Mouse (Mus musculus): ENCODE results near the gene Sbk1. TPM values are rescaled to one million over a fixed set of nuclear protein-coding genes. Genes with fewer than 3 reads are reported as not detected.
"Not testable (repeated sequence)": the region's sequence is repeated elsewhere in the genome, so short reads cannot be mapped to it uniquely, and the experiment has no call there.

Gene Sbk1
- polyA plus RNA-seq, 1 experiment from 2014 or later = 1.5 TPM

GRCm38 (mm10) chr7:126301831-126302230, 29.4 kb downstream of the Sbk1 start:
- H3K4me1 ChIP-seq (ENCODE audit: control insufficient read depth, low read depth, low read length); H3K9me3 ChIP-seq (replicated peaks; ENCODE audit: control insufficient read depth, low read length); H3K36me3 ChIP-seq (ENCODE audit: control insufficient read depth, insufficient read depth); H3K27ac ChIP-seq (ENCODE audit: low read length); ATAC-seq (ENCODE audit: low read depth); H3K9ac ChIP-seq (ENCODE audit: low read depth, low read length); H3K27me3 ChIP-seq (ENCODE audit: control insufficient read depth, insufficient read depth, low read depth, low read length); H3K4me2 ChIP-seq (ENCODE audit: low read depth, low read length); H3K4me3 ChIP-seq (ENCODE audit: low read depth, low read length): not testable (repeated sequence)
- WGBS (ENCODE audit: insufficient replicate concordance) = 66% methylated on average over 5 of the region's 5 CpGs

DNA sequence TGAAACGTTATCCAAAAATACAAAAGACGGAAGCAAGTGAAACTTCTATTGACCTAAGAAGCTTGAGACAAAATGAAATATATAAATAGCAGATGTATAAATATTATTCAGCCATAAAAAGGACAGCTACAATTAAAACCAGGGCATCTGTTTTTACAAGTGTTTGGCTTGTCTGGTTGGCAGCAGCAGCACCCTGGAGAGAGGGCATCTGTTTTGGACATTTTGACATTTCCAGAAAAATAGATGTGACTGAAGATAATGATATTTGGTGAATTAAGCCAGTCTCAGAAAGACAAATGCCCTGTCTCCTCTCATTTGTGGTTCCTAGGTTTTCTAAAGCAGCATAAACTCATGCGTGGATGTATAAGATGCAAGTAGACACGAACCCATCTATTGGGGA, 39.4 kb downstream of the Sbk1 start:
- H3K4me1 ChIP-seq (ENCODE audit: control insufficient read depth, low read depth, low read length) = no peaks in the 10 kb centered on the region
- H3K4me3 ChIP-seq (ENCODE audit: low read depth, low read length) = no peak overlapping the region
- H3K27me3 ChIP-seq (ENCODE audit: control insufficient read depth, insufficient read depth, low read depth, low read length) = no peaks in the 10 kb centered on the region
- 69% methylated on average over 4 of the region's 4 CpGs for WGBS (ENCODE audit: insufficient replicate concordance)
- H3K36me3 ChIP-seq (ENCODE audit: control insufficient read depth, insufficient read depth) = no peaks in the 10 kb centered on the region
- H3K9ac ChIP-seq (ENCODE audit: low read depth, low read length) = no peak overlapping the region
- no peaks in the 10 kb centered on the region for H3K9me3 ChIP-seq (replicated peaks; ENCODE audit: control insufficient read depth, low read length)
- H3K4me2 ChIP-seq (ENCODE audit: low read depth, low read length) = no peak overlapping the region
- no peak for ATAC-seq (ENCODE audit: low read depth)
- H3K27ac ChIP-seq (ENCODE audit: low read length) = no peak overlapping the region

DNA sequence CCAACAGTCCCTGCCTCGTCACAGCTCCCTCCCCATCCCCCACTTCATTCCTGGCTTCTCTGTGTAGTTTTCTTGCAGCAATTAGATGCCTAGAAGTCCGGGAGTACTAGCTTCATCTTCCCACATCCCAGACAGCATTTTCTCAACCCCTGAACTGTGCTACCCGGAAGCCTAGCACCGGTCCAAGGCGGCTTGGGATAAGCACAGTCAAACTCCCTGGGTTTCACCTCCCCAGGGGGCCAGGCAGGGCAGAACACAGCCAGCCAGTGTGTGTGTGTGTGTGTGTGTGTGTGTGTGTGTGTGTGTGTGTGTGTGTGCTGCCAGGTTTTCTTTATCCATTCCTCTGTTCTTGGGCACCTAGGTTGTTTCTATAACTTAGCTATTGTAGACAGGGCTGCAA, 40.9 kb downstream of the Sbk1 start:
- 51% methylated on average over 5 of the region's 5 CpGs for WGBS (ENCODE audit: insufficient replicate concordance)
- Histone ChIP-seq H3K4me2 (ENCODE audit: low read depth, low read length) (no peak overlapping the region), H3K27ac (ENCODE audit: low read length) (no peak overlapping the region), H3K27me3 (ENCODE audit: control insufficient read depth, insufficient read depth, low read depth, low read length) (no peaks in the 10 kb centered on the region), H3K4me3 (ENCODE audit: low read depth, low read length) (no peak overlapping the region), H3K9me3 (replicated peaks; ENCODE audit: control insufficient read depth, low read length) (no peaks in the 10 kb centered on the region), H3K36me3 (ENCODE audit: control insufficient read depth, insufficient read depth) (no peaks in the 10 kb centered on the region), H3K4me1 (ENCODE audit: control insufficient read depth, low read depth, low read length) (no peaks in the 10 kb centered on the region), H3K9ac (ENCODE audit: low read depth, low read length) (no peak overlapping the region)
- no peak for ATAC-seq (ENCODE audit: low read depth)

GRCm38 (mm10) chr7:126314273-126314672, 41.9 kb downstream of the Sbk1 start:
- H3K4me3 ChIP-seq (ENCODE audit: low read depth, low read length) = no peak overlapping the region
- H3K36me3 ChIP-seq (ENCODE audit: control insufficient read depth, insufficient read depth) = no peaks in the 10 kb centered on the region
- no peak for ATAC-seq (ENCODE audit: low read depth)

GRCm38 (mm10) chr7:126323729-126324128, 51.3 kb downstream of the Sbk1 start:
- Histone ChIP-seq H3K27me3 (ENCODE audit: control insufficient read depth, insufficient read depth, low read depth, low read length) (no peaks in the 10 kb centered on the region), H3K36me3 (ENCODE audit: control insufficient read depth, insufficient read depth) (no peaks in the 10 kb centered on the region), H3K4me3 (ENCODE audit: low read depth, low read length) (no peak overlapping the region), H3K4me2 (ENCODE audit: low read depth, low read length) (no peak overlapping the region), H3K9me3 (replicated peaks; ENCODE audit: control insufficient read depth, low read length) (no peaks in the 10 kb centered on the region), H3K27ac (ENCODE audit: low read length) (no peak overlapping the region), H3K9ac (ENCODE audit: low read depth, low read length) (no peak overlapping the region), H3K4me1 (ENCODE audit: control insufficient read depth, low read depth, low read length) (no peaks in the 10 kb centered on the region)
- WGBS (ENCODE audit: insufficient replicate concordance) = 4% methylated on average over 11 of the region's 11 CpGs
- ATAC-seq (ENCODE audit: low read depth) = no peak

More at GRCm38 (mm10) chr7:126314273-126314672, 41.9 kb downstream of the Sbk1 start:
- Histone ChIP-seq H3K9me3 (replicated peaks; ENCODE audit: control insufficient read depth, low read length) (no peaks in the 10 kb centered on the region), H3K27ac (ENCODE audit: low read length) (no peak overlapping the region), H3K9ac (ENCODE audit: low read depth, low read length) (no peak overlapping the region), H3K4me2 (ENCODE audit: low read depth, low read length) (no peak overlapping the region), H3K4me1 (ENCODE audit: control insufficient read depth, low read depth, low read length) (no peaks in the 10 kb centered on the region), H3K27me3 (ENCODE audit: control insufficient read depth, insufficient read depth, low read depth, low read length) (no peaks in the 10 kb centered on the region)
- WGBS (ENCODE audit: insufficient replicate concordance) = 65% methylated on average over 8 of the region's 8 CpGs

GRCm38 (mm10) chr7:126324791-126325190, 52.4 kb downstream of the Sbk1 start:
- Histone ChIP-seq H3K4me3 (ENCODE audit: low read depth, low read length) (no peak overlapping the region), H3K9me3 (replicated peaks; ENCODE audit: control insufficient read depth, low read length) (no peaks in the 10 kb centered on the region), H3K27me3 (ENCODE audit: control insufficient read depth, insufficient read depth, low read depth, low read length) (no peaks in the 10 kb centered on the region), H3K4me2 (ENCODE audit: low read depth, low read length) (no peak overlapping the region), H3K9ac (ENCODE audit: low read depth, low read length) (no peak overlapping the region), H3K4me1 (ENCODE audit: control insufficient read depth, low read depth, low read length) (no peaks in the 10 kb centered on the region), H3K36me3 (ENCODE audit: control insufficient read depth, insufficient read depth) (no peaks in the 10 kb centered on the region), H3K27ac (ENCODE audit: low read length) (no peak overlapping the region)
- no peak for ATAC-seq (ENCODE audit: low read depth)
- WGBS (ENCODE audit: insufficient replicate concordance) = 10% methylated on average over 3 of the region's 3 CpGs

DNA sequence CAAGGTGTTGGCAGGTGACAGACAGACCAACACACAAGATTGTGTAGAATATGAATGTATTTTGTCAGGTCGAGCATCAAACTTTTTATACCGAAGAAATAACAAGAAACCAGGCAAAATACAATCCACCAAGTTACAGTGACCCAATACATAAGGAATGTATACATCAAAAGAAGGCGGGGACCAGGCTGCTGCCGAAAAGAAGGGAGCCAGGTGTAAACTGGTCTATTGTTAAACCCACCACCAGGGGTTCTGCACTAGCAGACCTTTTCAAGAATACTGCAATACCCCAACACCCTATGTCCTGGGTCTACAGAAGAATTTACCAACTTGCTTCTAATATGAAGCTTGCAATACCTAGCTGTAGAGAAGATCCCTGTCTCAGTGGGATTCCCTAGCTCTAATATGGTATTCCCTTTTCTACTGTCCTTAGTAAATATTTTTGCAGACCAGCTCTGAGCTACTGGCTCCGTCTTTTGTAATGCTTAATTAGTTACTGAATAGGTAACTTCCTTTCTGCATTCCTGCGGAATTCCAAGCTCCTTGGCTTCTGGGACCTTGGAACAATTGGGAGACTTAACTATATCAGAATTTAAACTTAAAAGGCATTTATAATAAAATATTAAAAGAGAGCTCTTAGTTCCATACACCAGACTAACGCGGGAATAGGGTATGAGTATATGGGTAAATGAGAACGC, 53.3 kb downstream of the Sbk1 start:
- whole genome bisulfite sequencing (ENCODE audit: insufficient replicate concordance) = 35% methylated on average over 9 of the region's 9 CpGs
- not testable (repeated sequence) for H3K9ac ChIP-seq (ENCODE audit: low read depth, low read length); H3K4me2 ChIP-seq (ENCODE audit: low read depth, low read length); H3K9me3 ChIP-seq (replicated peaks; ENCODE audit: control insufficient read depth, low read length); H3K27me3 ChIP-seq (ENCODE audit: control insufficient read depth, insufficient read depth, low read depth, low read length); H3K4me1 ChIP-seq (ENCODE audit: control insufficient read depth, low read depth, low read length); ATAC-seq (ENCODE audit: low read depth); H3K4me3 ChIP-seq (ENCODE audit: low read depth, low read length); H3K27ac ChIP-seq (ENCODE audit: low read length); H3K36me3 ChIP-seq (ENCODE audit: control insufficient read depth, insufficient read depth)

DNA sequence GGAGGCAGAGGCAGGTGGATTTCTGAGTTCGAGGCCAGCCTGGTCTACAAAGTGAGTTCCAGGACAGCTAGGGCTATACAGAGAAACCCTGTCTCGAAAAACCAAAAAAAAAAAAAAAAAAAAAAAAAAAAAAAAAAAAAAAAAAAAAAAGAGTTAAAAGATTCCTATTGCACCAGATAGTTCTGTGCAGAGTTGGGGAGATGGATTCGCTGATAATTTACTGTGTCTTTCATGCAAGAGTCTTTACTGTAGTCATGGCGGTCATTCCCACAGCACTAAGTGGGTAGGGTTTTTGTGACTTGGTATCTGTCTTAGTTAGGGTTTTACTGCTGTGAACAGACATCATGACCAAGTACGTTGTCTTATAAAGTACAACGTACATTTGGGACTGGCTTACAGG, 56.4 kb downstream of the Sbk1 start:
- H3K9me3 ChIP-seq (replicated peaks; ENCODE audit: control insufficient read depth, low read length); H3K27ac ChIP-seq (ENCODE audit: low read length); H3K4me2 ChIP-seq (ENCODE audit: low read depth, low read length); H3K27me3 ChIP-seq (ENCODE audit: control insufficient read depth, insufficient read depth, low read depth, low read length); H3K9ac ChIP-seq (ENCODE audit: low read depth, low read length); H3K4me3 ChIP-seq (ENCODE audit: low read depth, low read length); H3K4me1 ChIP-seq (ENCODE audit: control insufficient read depth, low read depth, low read length); H3K36me3 ChIP-seq (ENCODE audit: control insufficient read depth, insufficient read depth); ATAC-seq (ENCODE audit: low read depth): not testable (repeated sequence)
- 77% methylated on average over 4 of the region's 6 CpGs for WGBS (ENCODE audit: insufficient replicate concordance)

DNA sequence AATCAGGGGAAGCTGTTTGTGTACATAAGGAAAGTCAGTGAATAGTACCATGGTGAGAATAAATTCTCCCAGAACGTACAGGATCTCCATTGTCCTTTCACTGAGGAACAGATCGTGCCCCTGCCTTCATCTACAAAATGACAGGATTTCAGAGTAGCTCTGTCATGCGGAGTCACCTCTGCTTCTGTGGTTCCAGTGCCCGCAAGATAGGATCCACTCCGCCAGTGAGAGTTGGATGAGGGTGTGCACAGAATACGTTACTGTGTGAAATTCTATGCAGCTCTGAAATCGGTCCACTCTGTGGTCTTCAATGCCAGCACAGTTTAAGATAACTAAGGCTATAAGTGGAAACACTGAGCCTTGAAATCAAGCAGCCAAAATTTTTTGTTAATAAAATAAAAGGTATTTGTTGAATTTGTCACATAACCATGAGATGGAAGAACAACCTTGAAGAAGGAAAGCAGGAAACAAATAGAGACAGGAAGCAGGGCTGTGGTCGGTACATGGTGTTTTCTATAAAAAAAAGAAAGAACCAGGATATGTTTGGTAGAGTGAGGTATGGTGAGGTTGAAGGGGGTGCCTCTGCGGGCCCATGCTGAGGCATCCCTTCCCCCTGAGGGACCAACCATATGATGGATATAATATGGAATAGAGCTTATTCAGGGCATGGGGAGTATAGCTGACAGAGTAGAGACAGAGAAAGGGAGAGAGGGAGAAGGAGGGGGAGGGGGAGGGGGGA, 57.7 kb downstream of the Sbk1 start:
- no peak overlapping the region for H3K9ac ChIP-seq (ENCODE audit: low read depth, low read length)
- H3K4me3 ChIP-seq (ENCODE audit: low read depth, low read length) = no peak overlapping the region
- 34% methylated on average over 9 of the region's 9 CpGs for WGBS (ENCODE audit: insufficient replicate concordance)
- H3K27me3 ChIP-seq (ENCODE audit: control insufficient read depth, insufficient read depth, low read depth, low read length) = no peaks in the 10 kb centered on the region
- H3K27ac ChIP-seq (ENCODE audit: low read length) = no peak overlapping the region
- ATAC-seq (ENCODE audit: low read depth) = no peak
- H3K4me1 ChIP-seq (ENCODE audit: control insufficient read depth, low read depth, low read length) = no peaks in the 10 kb centered on the region
- no peaks in the 10 kb centered on the region for H3K9me3 ChIP-seq (replicated peaks; ENCODE audit: control insufficient read depth, low read length)
- no peaks in the 10 kb centered on the region for H3K36me3 ChIP-seq (ENCODE audit: control insufficient read depth, insufficient read depth)
- H3K4me2 ChIP-seq (ENCODE audit: low read depth, low read length) = no peak overlapping the region

Data from liver, embryonic 16.5 days (tissue).